Mouse (Mus musculus) stomach, embryonic 16.5 days (tissue): Measurements from ENCODE around the gene Myo1h. TPM values are rescaled to one million over a fixed set of nuclear protein-coding genes. Genes with fewer than 3 reads are reported as not detected.

ENCODE experiments used
- ATAC-seq: fragments of 200-750 bp; cut with Nextera tagmentation; 2 replicates; pipeline ENCODE4 v1.8.0; 2017; ENCODE audit warnings: moderate number of reproducible peaks, moderate TSS enrichment; ENCODE audit not compliant: insufficient read depth, low FRiP score
- H3K27ac ChIP-seq: fragments of 300-500 bp; sonication (generic); 2 replicates; pipeline ENCODE4 v1.5.1; 2014; ENCODE audit warnings: low read length
- H3K27me3 ChIP-seq: fragments of 300-500 bp; sonication (generic); 2 replicates; pipeline ENCODE4 v1.6.1; 2014; ENCODE audit warnings: low read length, control low read depth, mixed read lengths; ENCODE audit not compliant: control insufficient read depth, insufficient read depth
- H3K36me3 ChIP-seq: fragments of 300-500 bp; sonication (generic); 2 replicates; pipeline ENCODE4 v1.6.1; 2014; ENCODE audit warnings: low read length; ENCODE audit not compliant: control insufficient read depth, insufficient read depth
- H3K4me1 ChIP-seq: fragments of 300-500 bp; sonication (generic); 2 replicates; pipeline ENCODE4 v1.6.1; 2014; ENCODE audit warnings: low read length, control low read depth, mixed read lengths; ENCODE audit not compliant: control insufficient read depth, insufficient read depth
- H3K4me2 ChIP-seq: fragments of 300-500 bp; sonication (generic); 2 replicates; pipeline ENCODE4 v1.6.1; 2014; ENCODE audit warnings: low read depth, low read length, mixed read lengths
- H3K4me3 ChIP-seq: fragments of 300-500 bp; sonication (generic); replicated peaks from 2 replicates; pipeline ENCODE4 v1.5.1; 2014; ENCODE audit warnings: mild to moderate bottlenecking, low read length
- H3K9ac ChIP-seq: fragments of 300-500 bp; sonication (generic); 2 replicates; pipeline ENCODE4 v1.6.1; 2014; ENCODE audit warnings: low read length
- H3K9me3 ChIP-seq: fragments of 300-500 bp; sonication (generic); replicated peaks from 2 replicates; pipeline ENCODE4 v1.6.1; 2016; ENCODE audit warnings: low read length, control low read depth; ENCODE audit not compliant: control insufficient read depth
- WGBS: fragments of 180-500 bp; shearing (Covaris S2); extraction: QIAGEN DNeasy Blood & Tissue Kit; methylation state at CpG from one replicate; pipeline ENCODE4 v1.1.7; 2014; 5-methylcytosine and 5-hydroxymethylcytosine counted together
- polyA plus RNA-seq: library from polyadenylated mRNA; unstranded; fragments of >200 nt; fragmentation: Nextera tagmentation; extraction: Ambion mirVana; gene quantifications from 2 replicates; pipeline ENCODE4 v1.2.1, GENCODE M21; 2015

Gene Myo1h
- polyA plus RNA-seq, 1 experiment from 2014 or later, result 6.0 TPM

DNA sequence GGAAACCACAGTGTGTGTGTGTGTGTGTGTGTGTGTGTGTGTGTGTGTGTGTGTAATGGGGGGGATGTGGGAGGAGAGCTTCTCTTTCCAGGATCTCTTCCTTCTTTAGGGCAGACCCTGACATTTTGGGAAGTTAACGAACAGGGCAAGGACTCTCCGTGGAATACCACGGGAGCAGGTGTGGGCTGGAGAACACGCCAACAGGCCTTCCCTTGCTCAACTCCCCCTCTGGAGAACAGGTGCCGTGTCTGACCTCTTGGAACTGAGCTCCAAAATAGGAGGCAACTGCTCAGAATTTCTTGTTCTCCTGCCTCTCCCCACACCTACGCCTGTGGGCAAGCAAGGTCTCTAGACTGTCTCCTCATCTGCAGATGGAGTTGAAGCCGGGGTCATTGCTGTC lies 19.5 kb upstream of the Myo1h start:
- H3K27me3 ChIP-seq, result peaks cover 24% of the 10 kb centered on the region

DNA sequence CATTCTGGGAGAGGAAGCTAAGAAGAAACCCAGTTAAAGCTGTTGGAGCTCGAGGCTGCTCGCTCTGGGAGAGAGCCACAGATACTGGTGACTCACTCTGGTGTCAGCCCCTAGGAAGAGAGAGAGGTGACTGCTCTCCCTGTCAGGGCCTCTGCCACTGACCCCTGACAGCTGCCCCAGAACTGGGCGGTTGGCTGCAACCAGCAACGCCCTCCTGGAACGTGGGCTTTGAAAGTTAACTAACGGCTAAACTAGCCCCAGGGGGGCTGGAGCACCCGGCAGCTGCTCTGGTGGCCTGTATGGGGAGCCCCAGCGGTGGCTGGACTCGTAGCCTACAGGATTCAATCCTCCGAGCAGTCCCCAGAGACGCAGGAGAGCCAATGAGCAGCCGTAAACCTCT lies 19.0 kb upstream of the Myo1h start:
- peaks cover 18% of the 10 kb centered on the region for H3K4me1 ChIP-seq
- ATAC-seq, result no peak
- no peak overlapping the region for H3K4me2 ChIP-seq
- H3K36me3 ChIP-seq, result no peaks in the 10 kb centered on the region
- H3K27ac ChIP-seq, result no peak overlapping the region
- no peak overlapping the region for H3K9ac ChIP-seq
- no peak overlapping the region for H3K4me3 ChIP-seq
- peaks cover 29% of the 10 kb centered on the region for H3K27me3 ChIP-seq
- WGBS, result 12% methylated on average over 12 of the region's 12 CpGs
- no peaks in the 10 kb centered on the region for H3K9me3 ChIP-seq

More for the DNA sequence above, 19.5 kb upstream of the Myo1h start:
- Histone ChIP-seq H3K27ac (no peak overlapping the region), H3K4me1 (peaks cover 18% of the 10 kb centered on the region), H3K4me2 (no peak overlapping the region), H3K4me3 (no peak overlapping the region), H3K9ac (no peak overlapping the region), H3K36me3 (no peaks in the 10 kb centered on the region), H3K9me3 (no peaks in the 10 kb centered on the region)
- WGBS, result 62% methylated on average over 7 of the region's 7 CpGs
- no peak for ATAC-seq

DNA sequence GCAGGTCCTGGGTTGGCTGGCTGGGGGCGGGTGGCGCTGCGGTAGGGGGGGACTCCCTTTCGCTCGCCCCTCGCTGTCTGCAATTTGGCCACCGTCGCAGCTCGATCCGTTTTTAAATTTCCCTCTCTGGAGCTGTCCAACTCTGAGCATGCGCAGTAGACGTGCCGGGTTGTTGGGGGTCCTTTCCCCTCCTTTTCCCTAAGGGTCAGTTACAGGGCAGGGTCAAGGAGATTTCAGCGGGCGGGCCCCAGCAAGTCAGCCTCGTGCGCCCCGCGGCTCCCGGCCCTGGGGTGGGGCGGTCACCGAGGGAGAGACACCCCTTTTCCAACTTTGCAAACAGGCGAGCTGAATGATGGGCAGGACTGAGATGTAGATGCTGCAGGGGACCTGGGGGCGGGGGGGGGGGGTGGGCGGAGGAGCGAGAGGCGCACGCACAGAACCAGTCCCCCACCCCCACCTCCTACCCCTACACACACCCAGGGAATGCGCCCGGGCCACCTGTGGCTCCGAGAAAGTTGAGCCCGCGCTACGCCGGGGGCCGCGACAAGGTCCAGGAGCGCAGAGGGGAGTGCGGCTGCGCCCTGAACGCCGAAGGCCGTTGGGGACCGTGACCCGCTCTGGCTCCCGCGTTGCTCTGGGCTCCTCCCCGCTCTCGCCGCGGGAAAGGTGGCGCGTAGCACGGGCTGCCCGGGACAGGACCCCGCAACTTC lies 15.1 kb upstream of the Myo1h start, which contains the start of gene Foxn4:
Foxn4 (minus strand) TSS at position 115 of the 710 bp plus-strand sequence.
- Histone ChIP-seq H3K4me1 (peaks cover 13% of the 10 kb centered on the region), H3K4me2 (peak within 1 kb of the TSS; percentile 62), H3K9ac (no peak within 1 kb of the TSS), H3K36me3 (no peaks in the 10 kb centered on the region), H3K27me3 (peaks cover 48% of the 10 kb centered on the region), H3K9me3 (no peaks in the 10 kb centered on the region), H3K4me3 (peak within 1 kb of the TSS; percentile 39), H3K27ac (no peak within 1 kb of the TSS)
- WGBS, result under 1% methylated on average over 54 of the region's 56 CpGs
- 0 out of 2 replicates have a peak, but pooled peaks have one; percentile 23 for ATAC-seq

DNA sequence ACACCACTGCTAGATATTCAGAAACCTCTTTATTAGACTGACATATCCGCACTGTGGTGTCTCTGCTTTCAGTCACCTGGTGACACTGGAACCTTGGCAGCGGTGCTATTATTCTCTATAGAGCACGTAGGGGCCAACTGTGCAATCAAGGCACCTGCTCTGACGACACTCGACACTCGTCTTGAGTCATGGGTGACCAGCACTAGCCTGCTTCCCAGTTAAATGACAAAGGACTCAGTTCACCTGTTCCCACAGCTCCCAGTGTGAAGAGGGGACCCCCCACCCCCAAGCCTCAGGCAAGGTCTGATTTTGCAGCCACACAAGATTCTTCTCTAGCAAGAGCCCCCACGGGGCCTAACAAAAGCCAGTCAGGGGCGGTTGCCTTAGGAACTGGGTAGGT lies 13.6 kb upstream of the Myo1h start:
- Histone ChIP-seq H3K4me3 (no peak overlapping the region), H3K9ac (no peak overlapping the region), H3K27me3 (peaks cover 48% of the 10 kb centered on the region), H3K4me1 (peaks cover 9% of the 10 kb centered on the region), H3K27ac (no peak overlapping the region), H3K36me3 (no peaks in the 10 kb centered on the region), H3K4me2 (no peak overlapping the region), H3K9me3 (no peaks in the 10 kb centered on the region)
- WGBS, result 29% methylated on average over 8 of the region's 8 CpGs
- ATAC-seq, result no peak

DNA sequence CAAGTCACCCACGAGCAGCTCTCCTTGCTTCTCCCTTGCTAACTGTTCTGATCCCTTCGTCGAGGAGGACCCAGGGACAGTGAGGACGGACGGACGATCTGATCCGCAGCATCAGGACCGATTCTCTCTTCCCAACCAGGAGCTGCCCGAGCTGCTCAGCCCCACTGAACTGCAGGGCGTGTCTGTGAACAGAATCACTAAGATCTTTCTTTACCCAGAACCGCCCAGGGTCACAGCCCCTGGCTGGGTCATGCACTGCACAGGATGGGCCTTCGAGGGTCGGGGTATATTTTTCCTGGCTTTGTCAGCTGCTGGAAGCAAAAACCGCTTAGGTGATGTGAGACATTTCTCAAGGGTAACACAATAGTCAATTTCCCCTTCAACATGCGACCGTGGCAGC lies 13.0 kb upstream of the Myo1h start:
- peaks cover 48% of the 10 kb centered on the region for H3K27me3 ChIP-seq
- H3K9ac ChIP-seq, result no peak overlapping the region
- H3K4me1 ChIP-seq, result peaks cover 9% of the 10 kb centered on the region
- no peak for ATAC-seq
- no peaks in the 10 kb centered on the region for H3K36me3 ChIP-seq
- WGBS, result 31% methylated on average over 16 of the region's 16 CpGs
- H3K4me3 ChIP-seq, result no peak overlapping the region
- no peak overlapping the region for H3K4me2 ChIP-seq
- no peaks in the 10 kb centered on the region for H3K9me3 ChIP-seq
- H3K27ac ChIP-seq, result no peak overlapping the region

DNA sequence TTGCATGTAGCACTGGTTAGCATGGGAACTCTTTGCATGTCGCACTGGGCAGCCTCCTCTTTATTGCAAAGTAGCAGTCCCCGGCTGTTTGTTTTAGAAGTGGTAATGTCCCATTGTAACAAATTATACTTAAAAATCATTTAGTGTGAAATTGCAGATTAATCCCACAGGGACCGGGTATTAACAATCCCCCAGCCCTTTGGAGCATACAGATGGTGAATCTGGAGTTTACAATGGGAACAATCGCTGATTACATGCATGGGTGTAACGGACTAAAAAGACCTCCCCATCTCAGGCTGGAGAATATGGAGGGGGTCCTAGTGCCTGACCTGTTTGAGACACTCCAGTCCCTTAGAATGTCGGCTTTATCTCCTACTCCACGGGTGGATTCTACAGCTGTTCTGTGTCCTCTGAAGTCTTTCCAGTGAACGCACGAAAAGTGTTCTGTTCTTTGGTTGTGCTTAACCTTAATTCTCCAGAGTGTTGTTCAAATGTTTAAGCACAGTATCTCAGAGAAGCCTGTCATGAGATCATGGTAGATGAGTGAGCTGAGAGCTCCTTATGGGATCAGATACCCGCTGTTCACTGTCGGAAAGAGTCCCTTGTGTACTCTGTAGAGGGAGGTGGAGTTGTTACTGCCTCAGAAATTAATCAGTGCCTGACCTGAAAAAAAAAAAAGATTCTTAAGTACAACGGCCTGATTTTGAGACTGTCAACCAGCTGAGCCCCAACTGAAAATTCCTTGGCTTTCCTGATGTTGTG lies 9.4 kb upstream of the Myo1h start:
- no peak overlapping the region for H3K4me2 ChIP-seq
- no peaks in the 10 kb centered on the region for H3K9me3 ChIP-seq
- H3K27me3 ChIP-seq, result peaks cover 24% of the 10 kb centered on the region
- H3K27ac ChIP-seq, result no peak overlapping the region
- H3K4me1 ChIP-seq, result no peaks in the 10 kb centered on the region
- ATAC-seq, result no peak
- no peaks in the 10 kb centered on the region for H3K36me3 ChIP-seq
- no peak overlapping the region for H3K4me3 ChIP-seq
- WGBS, result 41% methylated on average over 12 of the region's 12 CpGs
- H3K9ac ChIP-seq, result no peak overlapping the region

DNA sequence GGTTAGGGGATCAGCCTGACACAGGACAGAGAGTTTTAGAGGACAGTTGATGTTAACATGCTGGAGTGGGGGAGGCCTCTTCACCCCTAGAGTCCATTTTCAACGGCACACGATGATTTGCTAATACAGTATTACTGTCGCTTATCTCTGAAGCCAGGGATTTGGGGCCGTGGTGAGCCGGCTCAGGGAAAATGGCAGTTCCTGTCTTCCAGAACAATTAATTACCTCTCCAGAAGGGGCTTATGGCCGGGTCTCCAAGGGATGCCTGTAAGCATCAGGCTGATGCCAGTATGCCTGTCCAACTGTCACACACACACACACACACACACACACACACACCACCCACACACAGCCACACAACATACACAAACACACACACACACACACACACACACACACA lies 6.6 kb upstream of the Myo1h start:
- H3K9ac ChIP-seq, result no peak overlapping the region
- no peak overlapping the region for H3K4me3 ChIP-seq
- H3K4me2 ChIP-seq, result no peak overlapping the region
- no peak overlapping the region for H3K27ac ChIP-seq
- H3K36me3 ChIP-seq, result no peaks in the 10 kb centered on the region
- no peaks in the 10 kb centered on the region for H3K9me3 ChIP-seq
- no peaks in the 10 kb centered on the region for H3K4me1 ChIP-seq
- ATAC-seq, result no peak
- peaks cover under 1% of the 10 kb centered on the region; the same call in 1 of the 2 replicates for H3K27me3 ChIP-seq
- WGBS, result 30% methylated on average over 6 of the region's 6 CpGs

DNA sequence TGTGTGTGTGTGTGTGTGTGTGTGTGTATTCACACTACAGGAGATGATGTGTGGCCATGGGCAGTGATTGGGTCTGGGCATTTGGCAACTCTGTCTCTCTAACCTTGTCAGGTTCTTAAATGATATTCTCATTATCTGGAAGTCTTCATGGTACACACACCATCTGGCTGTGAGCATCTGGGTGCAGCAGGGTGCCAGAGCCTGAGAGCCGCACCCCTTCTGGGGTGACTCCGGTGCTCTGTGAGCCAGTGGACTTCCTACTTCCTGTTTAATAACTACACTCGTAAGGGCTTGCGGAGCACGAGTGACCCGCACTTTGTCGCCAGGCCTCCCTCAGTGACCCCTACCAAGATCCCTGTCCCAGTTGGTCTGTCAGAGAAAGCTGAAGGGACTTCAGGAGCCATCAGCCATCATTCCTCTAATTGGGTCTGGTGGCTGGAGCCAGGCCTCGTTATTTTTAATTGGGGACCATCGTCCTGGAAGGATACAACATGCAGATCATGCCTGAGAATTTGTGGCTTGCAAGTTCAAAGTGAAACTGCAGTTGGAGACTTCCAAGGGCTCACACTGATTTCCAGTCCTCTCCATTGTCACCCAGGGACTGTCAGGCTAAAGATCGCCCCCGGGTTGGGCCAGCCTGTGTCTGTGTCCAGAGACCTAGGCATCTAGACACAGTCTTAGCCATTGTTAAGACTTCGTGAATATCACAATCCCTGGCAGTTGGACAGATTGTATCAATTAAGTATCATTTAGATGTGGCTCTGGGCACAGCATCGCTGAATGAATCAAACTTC lies 4.2 kb upstream of the Myo1h start:
- Histone ChIP-seq H3K36me3 (no peaks in the 10 kb centered on the region), H3K27ac (no peak overlapping the region), H3K4me1 (no peaks in the 10 kb centered on the region), H3K9ac (no peak overlapping the region), H3K4me2 (no peak overlapping the region), H3K4me3 (no peak overlapping the region), H3K9me3 (no peaks in the 10 kb centered on the region), H3K27me3 (no peaks in the 10 kb centered on the region)
- 77% methylated on average over 13 of the region's 13 CpGs for WGBS
- ATAC-seq, result no peak

DNA sequence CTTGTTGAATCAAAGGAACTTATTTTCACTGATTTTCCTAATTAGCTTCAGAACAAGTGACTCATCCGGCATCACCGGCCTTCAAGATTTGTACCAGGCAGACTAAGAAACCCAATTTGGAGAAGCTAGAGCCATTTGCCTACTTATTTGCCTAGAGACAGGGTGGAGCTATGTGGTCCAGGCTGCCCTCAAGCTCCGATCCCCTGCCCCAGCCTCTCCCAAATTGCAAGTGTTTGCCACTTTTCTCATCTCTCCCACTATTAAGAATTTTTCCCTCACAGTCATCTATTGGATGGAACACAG lies 3.6 kb upstream of the Myo1h start:
- H3K4me3 ChIP-seq, result no peak overlapping the region
- H3K9ac ChIP-seq, result no peak overlapping the region
- ATAC-seq, result no peak
- 83% methylated on average over 3 of the region's 3 CpGs for WGBS
- H3K27me3 ChIP-seq, result no peaks in the 10 kb centered on the region
- no peaks in the 10 kb centered on the region for H3K36me3 ChIP-seq
- no peaks in the 10 kb centered on the region for H3K4me1 ChIP-seq
- no peak overlapping the region for H3K4me2 ChIP-seq
- no peak overlapping the region for H3K27ac ChIP-seq
- H3K9me3 ChIP-seq, result no peaks in the 10 kb centered on the region
